Mouse (Mus musculus) left cerebral cortex, postnatal 10 days (tissue): Measurements from ENCODE around the gene Tnfaip2. TPM values are rescaled to one million over a fixed set of nuclear protein-coding genes. Genes with fewer than 3 reads are reported as not detected.

ENCODE experiments used
- DNase-seq, 2 experiments: peaks; one replicate each; pipeline ENCODE4 v3.0.0; 2021 to 2022; ENCODE audit warnings: low spot score in 2 of 2, mixed read lengths in 1 of 2; ENCODE audit errors: extremely low spot score in 1 of 2
- intact Hi-C: fragments of 180-260 bp; cut with DNase I; formaldehyde crosslinking; loops from one replicate; pipeline ENCODE4 v1.15.1; 2025
- total RNA-seq, 2 experiments: library from RNA; stranded (reverse); gene quantifications; 2 replicates each; pipeline ENCODE4 v1.2.3; 2021

Gene Tnfaip2
- total RNA-seq, 2 experiments from 2014 or later, result 0.61 to 0.81 TPM

DNA sequence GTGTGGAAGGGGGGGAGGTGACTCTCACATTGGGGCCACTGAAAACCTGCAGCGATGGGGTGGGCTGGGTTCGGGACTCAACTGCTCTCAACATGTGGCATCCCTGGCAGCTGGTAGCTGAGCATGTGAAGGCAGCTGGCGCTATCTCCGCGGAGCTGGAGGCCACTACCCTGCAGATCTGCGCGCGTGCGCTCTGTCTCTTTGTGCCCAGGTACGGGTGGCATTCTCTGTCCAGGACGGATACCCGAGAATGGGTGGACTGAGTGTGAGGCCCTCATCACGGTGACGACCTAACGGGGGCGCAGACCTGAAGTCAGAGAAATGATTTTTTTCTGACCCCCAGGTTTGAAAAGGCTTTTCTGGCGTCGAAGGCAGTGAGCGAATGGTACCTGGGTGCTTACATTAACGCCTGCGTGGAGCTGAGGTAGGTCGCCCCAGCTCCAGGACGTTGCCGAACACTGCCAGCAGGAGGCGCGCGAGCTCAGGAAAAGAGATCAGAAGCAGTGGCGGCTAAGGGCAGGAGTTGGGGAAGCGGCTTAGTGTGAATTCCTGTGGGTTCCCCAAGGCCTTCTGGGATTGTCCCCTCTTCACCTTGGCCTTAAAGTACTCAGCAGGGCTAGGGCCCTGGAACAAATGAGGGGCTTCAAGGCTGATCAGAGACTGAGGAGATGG lies 16.3 kb upstream of the Tnfaip2 start:
- DNase-seq, result peak; percentile 84 to 91
- intact Hi-C loops, result loop anchor here (2.0 kb wide), 1 partner anchor 33 kb away; no protein-coding TSS in a partner anchor

GRCm38 (mm10) chr12:111427438-111428113 lies 14.7 kb upstream of the Tnfaip2 start:
- no peak for DNase-seq
- intact Hi-C loops, result loop anchor here (2.0 kb wide), 1 partner anchor 31 kb away; no protein-coding TSS in a partner anchor

GRCm38 (mm10) chr12:111428364-111428763 lies 13.9 kb upstream of the Tnfaip2 start:
- DNase-seq, result no peak
- intact Hi-C loops, result no loop called here

DNA sequence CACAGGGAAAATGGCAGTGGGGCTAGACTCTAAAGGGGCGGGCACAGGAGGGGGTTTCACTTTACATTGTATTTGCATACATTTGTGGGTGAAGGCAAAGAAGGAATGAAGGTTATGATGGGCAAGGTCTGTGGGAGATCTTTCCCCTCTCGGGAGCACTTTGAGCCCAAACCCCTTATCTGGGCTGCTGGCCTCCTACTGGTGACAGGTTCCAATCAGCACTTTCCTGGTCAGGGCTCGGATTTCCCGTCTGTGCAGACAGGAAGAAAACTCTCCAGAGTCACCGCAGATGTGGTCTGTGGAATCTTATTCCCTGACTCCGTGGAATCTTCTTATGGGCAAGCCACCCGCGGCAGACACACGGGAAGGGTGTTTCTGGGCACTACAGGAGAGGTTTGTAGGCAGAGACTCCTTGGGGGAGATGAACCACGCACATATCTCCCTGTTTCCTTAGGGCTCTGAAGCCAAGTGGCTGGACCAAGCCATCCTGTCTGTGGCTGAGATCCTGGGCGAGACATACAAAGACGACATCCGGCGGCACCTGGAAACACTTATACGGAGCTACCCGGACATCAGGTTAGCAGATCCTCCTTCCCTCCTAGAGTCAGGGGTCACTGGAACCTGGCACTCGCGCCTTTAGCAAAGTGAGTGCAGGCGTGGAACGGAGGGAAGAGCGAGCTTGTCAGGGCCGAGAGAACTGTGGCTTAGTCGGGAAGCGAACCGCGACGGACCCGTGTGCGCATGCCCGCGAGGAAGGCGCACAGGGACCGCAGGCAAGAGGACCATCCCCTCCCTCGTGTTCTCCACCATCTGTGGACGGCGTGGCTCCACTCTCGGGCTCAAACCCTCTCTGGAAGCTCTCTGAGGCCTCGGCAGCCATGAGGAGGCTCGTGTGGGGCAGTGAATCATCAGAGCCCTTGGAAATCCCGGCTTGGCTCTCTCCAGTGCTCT lies 13.0 kb upstream of the Tnfaip2 start:
- intact Hi-C loops, result no loop called here
- peak in 1 of 2 experiments; percentile 68 for DNase-seq

DNA sequence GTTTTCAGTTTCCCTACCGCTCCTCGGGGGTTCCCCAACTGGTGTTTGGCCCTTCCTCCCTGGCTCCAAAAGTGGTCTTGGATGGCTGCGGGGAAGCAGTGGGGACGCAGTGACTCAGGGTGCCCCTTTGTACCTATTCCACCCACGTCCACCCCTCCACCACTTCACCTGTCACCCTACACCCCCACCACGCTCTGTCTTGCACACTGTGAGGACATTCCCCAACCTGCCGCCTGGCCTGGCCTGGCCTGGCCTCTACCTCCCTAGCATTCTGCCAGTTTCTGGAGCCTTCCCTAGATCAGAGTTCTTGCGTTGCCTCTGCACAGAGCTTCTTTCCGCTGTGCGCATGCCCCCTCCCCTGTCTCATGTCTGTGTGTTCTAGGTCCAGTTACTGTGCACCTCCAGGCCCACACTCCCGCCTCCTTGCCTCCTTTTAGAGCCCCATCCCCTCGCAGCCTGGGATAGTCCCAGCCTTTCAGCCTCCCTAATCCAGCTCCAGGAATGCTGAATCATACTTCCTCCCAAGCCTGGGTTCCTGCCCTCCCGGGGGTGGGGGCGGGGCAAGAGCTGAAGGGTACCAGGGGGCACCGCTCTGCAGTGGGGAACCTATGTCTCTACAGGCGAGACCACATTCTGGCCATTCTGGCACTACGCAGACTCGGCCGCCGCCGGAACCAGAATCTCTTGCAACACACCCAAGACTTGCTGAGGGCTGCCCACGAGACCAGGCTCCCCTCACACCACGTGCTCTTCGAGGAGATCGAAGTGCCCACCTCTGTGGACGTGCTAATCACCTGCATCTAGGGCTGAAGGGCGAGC lies 12.0 kb upstream of the Tnfaip2 start:
- DNase-seq, result no peak

GRCm38 (mm10) chr12:111430868-111431817 lies 11.1 kb upstream of the Tnfaip2 start:
- no peak for DNase-seq
- intact Hi-C loops, result no loop called here

More for the DNA sequence above, 12.0 kb upstream of the Tnfaip2 start:
- intact Hi-C loops, result no loop called here

DNA sequence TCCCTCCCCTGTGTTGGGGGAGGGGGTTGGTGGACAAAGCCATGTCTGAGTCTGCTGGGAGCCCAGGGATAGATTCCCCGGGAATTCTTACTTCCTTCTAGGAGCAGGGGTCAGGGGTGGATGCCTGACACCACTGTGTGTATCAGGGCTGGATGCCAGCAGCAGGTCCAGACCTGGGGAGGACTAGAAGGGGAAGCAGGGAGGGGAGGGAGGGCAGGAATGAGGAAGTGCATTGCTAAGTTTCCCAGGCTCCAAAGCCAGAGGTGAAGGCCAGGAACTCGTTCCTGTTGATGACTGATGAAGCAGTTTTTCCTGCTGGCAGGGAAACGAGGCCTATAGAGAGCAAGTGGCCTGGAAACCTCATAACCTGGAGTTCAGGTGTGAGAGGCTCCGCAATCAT lies 10.2 kb upstream of the Tnfaip2 start:
- intact Hi-C loops, result no loop called here
- DNase-seq, result no peak

GRCm38 (mm10) chr12:111432751-111433331 lies 9.4 kb upstream of the Tnfaip2 start:
- no peak for DNase-seq

GRCm38 (mm10) chr12:111434164-111434744 lies 8.0 kb upstream of the Tnfaip2 start:
- intact Hi-C loops, result no loop called here
- DNase-seq, result no peak

More at GRCm38 (mm10) chr12:111432751-111433331, 9.4 kb upstream of the Tnfaip2 start:
- intact Hi-C loops, result no loop called here

DNA sequence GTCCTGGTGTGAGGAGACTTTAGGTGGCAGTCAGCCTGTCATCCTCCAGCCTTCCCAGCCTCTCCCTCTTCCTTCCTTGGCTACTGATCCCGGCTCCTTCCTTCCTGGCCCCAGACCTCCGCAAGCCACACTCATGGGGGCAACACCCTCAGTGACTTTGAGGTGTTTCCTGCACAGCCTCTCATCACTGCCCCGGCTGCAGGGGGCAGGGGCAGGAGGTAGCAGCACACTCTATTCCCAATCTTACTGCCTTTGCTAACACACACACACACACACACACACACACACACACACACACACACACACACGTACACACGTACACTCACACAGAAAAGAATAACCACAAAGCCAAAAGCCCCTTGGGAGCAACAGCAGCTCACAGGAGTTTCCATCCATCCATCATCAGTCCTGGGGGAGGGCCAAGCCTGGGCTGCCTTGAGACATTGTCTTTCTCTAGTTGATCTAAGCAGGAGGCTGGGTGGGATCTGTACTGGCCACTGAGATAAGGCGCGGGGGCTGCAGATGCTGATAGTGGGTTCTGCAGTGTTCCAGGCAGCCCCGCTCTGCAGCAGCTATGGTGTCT lies 7.4 kb upstream of the Tnfaip2 start:
- no peak for DNase-seq

GRCm38 (mm10) chr12:111436170-111436569 lies 6.1 kb upstream of the Tnfaip2 start:
- DNase-seq, result no peak
- intact Hi-C loops, result no loop called here

More for the DNA sequence above, 7.4 kb upstream of the Tnfaip2 start:
- intact Hi-C loops, result no loop called here

- intact Hi-C loops, result no loop called here
- no peak for DNase-seq
Observed at GRCm38 (mm10) chr12:111436640-111437039, 5.6 kb upstream of the Tnfaip2 start.

GRCm38 (mm10) chr12:111437222-111437900 lies 4.9 kb upstream of the Tnfaip2 start:
- no peak for DNase-seq
- intact Hi-C loops, result no loop called here

- DNase-seq, result no peak
- intact Hi-C loops, result no loop called here
Observed at GRCm38 (mm10) chr12:111438850-111439249, 3.4 kb upstream of the Tnfaip2 start.

DNA sequence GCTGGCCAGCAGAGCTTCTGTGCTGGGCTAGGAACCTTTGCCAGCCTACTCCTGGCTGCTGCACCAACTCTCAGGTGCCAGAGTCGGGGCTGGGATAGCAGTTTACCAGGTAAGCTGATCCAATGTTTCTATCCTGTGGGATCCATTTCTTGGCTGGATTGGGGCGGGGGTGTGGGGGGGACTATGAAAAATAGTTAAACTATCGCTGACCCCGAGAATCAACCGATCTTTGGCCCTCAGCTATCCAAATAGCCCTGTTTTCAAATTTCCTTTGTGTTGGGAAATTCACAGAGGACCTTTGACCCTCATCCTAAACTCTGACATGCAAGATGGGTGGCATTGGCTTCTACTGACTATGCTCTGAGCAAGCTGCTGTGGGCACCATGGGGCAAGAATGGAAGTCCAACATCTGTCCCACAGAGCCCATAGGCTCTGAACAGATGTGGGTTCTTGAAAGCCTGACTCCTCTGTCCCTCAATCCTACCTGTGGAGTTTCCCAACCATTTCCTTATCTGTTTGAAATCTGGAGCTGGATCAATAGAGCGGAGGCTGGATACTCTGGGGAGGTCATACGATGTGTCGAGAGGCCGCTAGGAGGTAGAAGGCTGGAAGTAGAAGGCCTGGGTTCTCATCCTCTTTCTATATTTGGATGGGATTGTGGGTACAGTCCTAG lies 1.4 kb upstream of the Tnfaip2 start:
- intact Hi-C loops, result no loop called here

More for the DNA sequence above, 1.4 kb upstream of the Tnfaip2 start:
- DNase-seq, result no peak
